Mouse (Mus musculus): Measurements from ENCODE around the gene Mcm3ap. TPM values are rescaled to one million over a fixed set of nuclear protein-coding genes. Genes with fewer than 3 reads are reported as not detected.

Mcm3ap gene
- polyA plus RNA-seq, 1 experiment from 2014 or later = 74.0 TPM

DNA sequence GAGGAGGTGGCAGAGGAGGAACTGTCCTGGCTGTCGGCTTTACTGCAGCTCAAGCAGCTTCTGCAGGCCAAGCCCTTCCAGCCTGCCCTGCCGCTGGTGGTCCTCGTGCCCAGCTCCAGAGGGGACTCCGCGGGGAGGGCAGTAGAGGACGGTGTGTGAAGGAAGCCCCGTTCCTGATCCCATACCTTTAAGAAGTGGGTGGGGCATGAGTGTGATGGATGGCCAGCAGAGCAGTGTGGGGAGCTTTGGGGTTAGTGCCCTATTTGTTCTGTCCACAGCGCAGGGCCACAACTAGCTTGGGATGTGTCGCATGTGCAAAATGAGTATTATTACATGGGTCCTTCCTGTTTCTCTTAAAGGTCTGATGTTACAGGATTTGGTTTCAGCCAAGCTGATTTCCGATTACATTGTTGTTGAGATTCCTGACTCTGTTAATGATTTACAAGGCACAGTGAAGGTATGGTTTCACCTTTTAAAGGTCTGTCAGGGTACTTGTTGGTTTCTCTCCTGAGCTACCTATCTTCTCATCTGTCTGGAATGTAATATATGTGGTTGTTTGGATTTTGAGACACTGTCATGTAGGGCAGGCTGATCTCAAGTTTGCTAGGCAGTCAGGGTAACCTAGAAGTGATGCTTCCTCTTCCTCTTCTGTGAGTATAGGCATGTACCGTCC is 35.7 kb downstream of the Mcm3ap start:
- Histone ChIP-seq H3K4me2 (replicated peaks) (no peak overlapping the region), H3K27me3 (no peaks in the 10 kb centered on the region), H3K27ac (no peak overlapping the region), H3K9me3 (no peaks in the 10 kb centered on the region), H3K9ac (no peak overlapping the region), H3K4me3 (no peak overlapping the region), H3K4me1 (no peaks in the 10 kb centered on the region), H3K36me3 (peaks cover 88% of the 10 kb centered on the region)
- 91% methylated on average over 11 of the region's 11 CpGs for WGBS
- ATAC-seq (ENCODE audit: low FRiP score, low read depth) = no peak

- no peak for ATAC-seq (ENCODE audit: low FRiP score, low read depth)
- 94% methylated on average over 7 of the region's 7 CpGs for WGBS
- Histone ChIP-seq H3K9me3 (no peaks in the 10 kb centered on the region), H3K4me2 (replicated peaks) (no peak overlapping the region), H3K4me3 (no peak overlapping the region), H3K27me3 (no peaks in the 10 kb centered on the region), H3K4me1 (no peaks in the 10 kb centered on the region), H3K9ac (no peak overlapping the region), H3K36me3 (peaks cover 87% of the 10 kb centered on the region), H3K27ac (no peak overlapping the region)
Observed at GRCm38 (mm10) chr10:76505865-76506264, 37.1 kb downstream of the Mcm3ap start.

DNA sequence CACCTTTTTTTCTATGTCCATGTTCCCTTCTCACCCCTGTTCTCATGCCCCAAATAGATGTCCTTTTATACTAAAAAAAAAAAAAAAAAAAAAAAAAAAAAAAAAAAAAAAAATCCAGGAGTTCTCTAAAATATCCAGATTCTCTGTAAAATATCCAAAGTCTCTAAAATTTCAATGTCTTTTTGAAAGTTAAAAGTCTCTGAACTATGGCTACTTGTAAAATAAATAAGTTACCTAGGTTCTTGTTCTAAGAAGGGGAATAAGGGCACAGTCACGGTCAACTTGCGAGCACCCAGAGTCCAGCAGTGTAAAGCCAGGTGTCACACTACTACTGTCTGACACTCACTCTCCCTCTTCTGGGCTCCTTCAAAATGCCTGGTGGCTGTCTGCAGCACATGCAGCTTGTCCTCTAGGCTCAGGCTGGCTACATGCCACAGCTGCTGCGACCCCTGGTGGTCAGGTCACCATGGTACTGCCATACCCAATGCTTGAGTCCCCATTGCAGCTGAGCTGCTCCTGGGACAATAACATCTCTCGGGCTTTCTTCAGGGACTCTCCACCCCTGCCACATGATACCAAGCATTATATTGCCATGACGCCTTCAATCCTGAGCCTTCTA is 44.3 kb downstream of the Mcm3ap start:
- Histone ChIP-seq H3K9me3 (no peaks in the 10 kb centered on the region; the same call in 1 of the 2 replicates), H3K4me3 (no peak overlapping the region), H3K9ac (no peak overlapping the region), H3K36me3 (peaks cover 90% of the 10 kb centered on the region), H3K4me1 (no peaks in the 10 kb centered on the region), H3K27ac (no peak overlapping the region), H3K4me2 (replicated peaks) (no peak overlapping the region), H3K27me3 (no peaks in the 10 kb centered on the region)
- peak; percentile 48; the same call in 1 of the 2 replicates for ATAC-seq (ENCODE audit: low FRiP score, low read depth)
- WGBS = 52% methylated on average over 5 of the region's 5 CpGs

DNA sequence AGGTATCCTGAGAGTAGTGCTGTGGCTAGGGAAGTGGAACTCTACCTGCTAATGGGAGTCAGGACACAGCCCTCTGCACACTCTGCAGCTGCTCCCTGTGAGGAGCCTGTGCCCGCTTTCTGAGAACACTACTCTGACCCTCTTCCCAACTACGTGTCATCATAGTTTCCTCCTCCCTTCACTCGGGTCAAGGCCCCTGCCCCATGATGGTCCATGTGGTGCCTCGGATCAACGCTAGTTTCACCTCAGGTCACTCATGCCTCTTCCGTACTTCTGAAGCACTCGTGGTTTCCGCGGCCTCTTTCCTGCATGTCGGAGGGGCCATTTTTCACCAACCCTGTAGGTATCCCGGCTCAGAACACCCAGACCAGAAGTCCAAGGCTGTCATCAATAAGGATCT is 62.2 kb downstream of the Mcm3ap start:
- peaks cover 27% of the 10 kb centered on the region for H3K36me3 ChIP-seq

GRCm38 (mm10) chr10:76531375-76531774 is 62.6 kb downstream of the Mcm3ap start, which contains the start of gene Lss:
TSS of gene Lss (plus strand) at chr10:76531588.
- Histone ChIP-seq H3K36me3 (peaks cover 32% of the 10 kb centered on the region), H3K4me1 (peaks cover 15% of the 10 kb centered on the region), H3K27ac (peak within 1 kb of the TSS; percentile 76; the same call in 1 of the 2 replicates), H3K4me2 (replicated peaks) (peak within 1 kb of the TSS; percentile 93), H3K9ac (peak within 1 kb of the TSS; percentile 79), H3K27me3 (no peaks in the 10 kb centered on the region), H3K4me3 (peak within 1 kb of the TSS; percentile 68), H3K9me3 (no peaks in the 10 kb centered on the region)
- WGBS = under 1% methylated on average over 37 of the region's 37 CpGs
- peak; percentile 99 for ATAC-seq (ENCODE audit: low FRiP score, low read depth)

More for the DNA sequence above, 62.2 kb downstream of the Mcm3ap start:
- ATAC-seq (ENCODE audit: low FRiP score, low read depth) = peak; percentile 42; the same call in 1 of the 2 replicates
- 2% methylated on average over 11 of the region's 11 CpGs for WGBS
- Histone ChIP-seq H3K27ac (0 out of 2 replicates have a peak overlapping the region, but pooled peaks have one; percentile 15), H3K4me2 (replicated peaks) (peak overlapping the region; percentile 93), H3K9ac (peak overlapping the region; percentile 67), H3K4me1 (peaks cover 15% of the 10 kb centered on the region), H3K9me3 (no peaks in the 10 kb centered on the region), H3K4me3 (peak overlapping the region; percentile 68), H3K27me3 (no peaks in the 10 kb centered on the region)

- 2% methylated on average over 14 of the region's 14 CpGs for WGBS
- H3K36me3 ChIP-seq = peaks cover 36% of the 10 kb centered on the region
- no peaks in the 10 kb centered on the region for H3K27me3 ChIP-seq
- H3K9me3 ChIP-seq = no peaks in the 10 kb centered on the region
- H3K27ac ChIP-seq = peak overlapping the region; percentile 76; the same call in 1 of the 2 replicates
- peak overlapping the region; percentile 79 for H3K9ac ChIP-seq
- peaks cover 15% of the 10 kb centered on the region for H3K4me1 ChIP-seq
- peak overlapping the region; percentile 68 for H3K4me3 ChIP-seq
- H3K4me2 ChIP-seq (replicated peaks) = peak overlapping the region; percentile 93
- ATAC-seq (ENCODE audit: low FRiP score, low read depth) = peak; percentile 12; the same call in 1 of the 2 replicates
Observed at GRCm38 (mm10) chr10:76531828-76532227, 63.1 kb downstream of the Mcm3ap start.

GRCm38 (mm10) chr10:76535526-76535925 is 66.8 kb downstream of the Mcm3ap start:
- Histone ChIP-seq H3K4me1 (peaks cover 20% of the 10 kb centered on the region), H3K4me3 (no peak overlapping the region), H3K9ac (no peak overlapping the region), H3K4me2 (replicated peaks) (no peak overlapping the region), H3K27me3 (no peaks in the 10 kb centered on the region), H3K36me3 (peaks cover 70% of the 10 kb centered on the region), H3K9me3 (no peaks in the 10 kb centered on the region), H3K27ac (no peak overlapping the region)
- 93% methylated on average over 7 of the region's 7 CpGs for WGBS
- ATAC-seq (ENCODE audit: low FRiP score, low read depth) = no peak

- no peaks in the 10 kb centered on the region for H3K27me3 ChIP-seq
- peak overlapping the region; percentile 3; the same call in 1 of the 2 replicates for H3K27ac ChIP-seq
- WGBS = 78% methylated on average over 9 of the region's 9 CpGs
- H3K36me3 ChIP-seq = peaks cover 91% of the 10 kb centered on the region
- ATAC-seq (ENCODE audit: low FRiP score, low read depth) = no peak
- H3K4me2 ChIP-seq (replicated peaks) = no peak overlapping the region
- H3K4me1 ChIP-seq = peaks cover 8% of the 10 kb centered on the region; the same call in 1 of the 2 replicates
- no peaks in the 10 kb centered on the region for H3K9me3 ChIP-seq
- no peak overlapping the region for H3K4me3 ChIP-seq
- no peak overlapping the region for H3K9ac ChIP-seq
Observed at GRCm38 (mm10) chr10:76537619-76538018, 68.9 kb downstream of the Mcm3ap start.

DNA sequence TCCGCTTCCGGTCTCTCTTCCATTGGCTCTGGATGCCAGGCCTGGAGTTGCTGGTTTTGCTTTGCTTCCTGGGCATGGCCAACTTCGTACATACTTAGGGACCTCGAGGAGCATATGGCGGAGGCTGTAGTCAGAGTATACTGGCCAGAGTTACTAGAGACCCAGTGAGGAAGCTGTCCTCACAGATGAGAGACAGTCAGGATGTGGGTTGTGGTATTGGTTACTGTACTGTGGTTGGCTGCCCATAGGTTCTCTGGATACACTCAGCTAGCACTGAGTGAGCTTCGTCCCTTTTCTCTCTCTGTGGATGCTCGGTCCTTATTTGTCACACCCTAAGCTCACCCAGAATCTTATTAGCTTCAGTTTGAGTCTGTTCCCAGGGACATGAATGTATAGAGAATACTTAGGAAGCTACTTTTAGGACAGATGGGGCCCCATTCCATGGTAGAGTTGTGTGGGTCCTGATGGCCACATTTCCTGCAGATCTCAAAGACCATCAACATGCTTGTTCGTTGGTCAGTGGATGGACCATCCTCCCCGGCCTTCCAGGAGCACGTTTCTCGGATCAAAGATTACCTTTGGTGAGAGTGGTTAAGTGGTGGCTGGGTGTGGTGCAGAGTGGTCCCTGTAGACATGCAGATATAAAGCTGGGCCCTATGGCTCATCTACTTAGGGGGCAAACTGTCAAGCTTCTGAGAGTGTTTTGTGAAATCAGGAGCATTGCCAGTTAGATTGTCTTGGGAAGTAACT is 72.8 kb downstream of the Mcm3ap start:
- no peak for ATAC-seq (ENCODE audit: low FRiP score, low read depth)
- H3K4me3 ChIP-seq = no peak overlapping the region
- 91% methylated on average over 11 of the region's 11 CpGs for WGBS
- no peak overlapping the region for H3K4me2 ChIP-seq (replicated peaks)
- H3K27ac ChIP-seq = no peak overlapping the region
- peaks cover 97% of the 10 kb centered on the region for H3K36me3 ChIP-seq
- H3K9ac ChIP-seq = no peak overlapping the region; the same call in 1 of the 2 replicates
- 0 out of 2 replicates have a peak, but pooled peaks cover 8% of the 10 kb centered on the region for H3K4me1 ChIP-seq
- no peaks in the 10 kb centered on the region for H3K9me3 ChIP-seq
- H3K27me3 ChIP-seq = no peaks in the 10 kb centered on the region

GRCm38 (mm10) chr10:76542636-76543375 is 74.1 kb downstream of the Mcm3ap start:
- no peaks in the 10 kb centered on the region for H3K27me3 ChIP-seq
- H3K4me1 ChIP-seq = no peaks in the 10 kb centered on the region
- no peak overlapping the region for H3K4me2 ChIP-seq (replicated peaks)
- H3K27ac ChIP-seq = no peak overlapping the region
- no peak overlapping the region for H3K4me3 ChIP-seq
- no peaks in the 10 kb centered on the region for H3K9me3 ChIP-seq
- ATAC-seq (ENCODE audit: low FRiP score, low read depth) = no peak
- WGBS = 86% methylated on average over 10 of the region's 10 CpGs
- H3K36me3 ChIP-seq = peaks cover 97% of the 10 kb centered on the region
- no peak overlapping the region for H3K9ac ChIP-seq

GRCm38 (mm10) chr10:76546566-76546965 is 77.8 kb downstream of the Mcm3ap start:
- no peak overlapping the region for H3K9ac ChIP-seq
- H3K27me3 ChIP-seq = no peaks in the 10 kb centered on the region
- ATAC-seq (ENCODE audit: low FRiP score, low read depth) = no peak
- WGBS = 96% methylated on average over 8 of the region's 8 CpGs
- H3K4me2 ChIP-seq (replicated peaks) = no peak overlapping the region
- no peak overlapping the region for H3K27ac ChIP-seq
- H3K4me3 ChIP-seq = no peak overlapping the region
- H3K4me1 ChIP-seq = no peaks in the 10 kb centered on the region
- peaks cover 100% of the 10 kb centered on the region for H3K36me3 ChIP-seq
- no peaks in the 10 kb centered on the region for H3K9me3 ChIP-seq
